Mouse (Mus musculus): Measurements from ENCODE around the gene Nudt12. TPM values are rescaled to one million over a fixed set of nuclear protein-coding genes. Genes with fewer than 3 reads are reported as not detected.

The Nudt12 gene
- polyA plus RNA-seq (2017; shearing (Covaris generic)): under 1 TPM; 0.46 to 0.60 TPM

GRCm38 (mm10) chr17:59013091-59013459 is at the start of gene Nudt12:
Gene Nudt12 (minus strand): TSS chr17:59013372.

GRCm38 (mm10) chr17:58991275-58991674 is 21.9 kb downstream of the Nudt12 start, which contains the start of gene Pdzph1:
Gene Pdzph1 (minus strand): TSS chr17:58991375.

Other genes starting within 250 kb of the Nudt12 start
- gene Pdzph1, start 22.0 kb downstream of the Nudt12 start, polyA plus RNA-seq (2017; shearing (Covaris generic)): under 1 TPM in 1 of 2 experiments, not detected in 1; 0.06 TPM